Mouse (Mus musculus): Measurements from ENCODE around the gene Ajm1.

DNA sequence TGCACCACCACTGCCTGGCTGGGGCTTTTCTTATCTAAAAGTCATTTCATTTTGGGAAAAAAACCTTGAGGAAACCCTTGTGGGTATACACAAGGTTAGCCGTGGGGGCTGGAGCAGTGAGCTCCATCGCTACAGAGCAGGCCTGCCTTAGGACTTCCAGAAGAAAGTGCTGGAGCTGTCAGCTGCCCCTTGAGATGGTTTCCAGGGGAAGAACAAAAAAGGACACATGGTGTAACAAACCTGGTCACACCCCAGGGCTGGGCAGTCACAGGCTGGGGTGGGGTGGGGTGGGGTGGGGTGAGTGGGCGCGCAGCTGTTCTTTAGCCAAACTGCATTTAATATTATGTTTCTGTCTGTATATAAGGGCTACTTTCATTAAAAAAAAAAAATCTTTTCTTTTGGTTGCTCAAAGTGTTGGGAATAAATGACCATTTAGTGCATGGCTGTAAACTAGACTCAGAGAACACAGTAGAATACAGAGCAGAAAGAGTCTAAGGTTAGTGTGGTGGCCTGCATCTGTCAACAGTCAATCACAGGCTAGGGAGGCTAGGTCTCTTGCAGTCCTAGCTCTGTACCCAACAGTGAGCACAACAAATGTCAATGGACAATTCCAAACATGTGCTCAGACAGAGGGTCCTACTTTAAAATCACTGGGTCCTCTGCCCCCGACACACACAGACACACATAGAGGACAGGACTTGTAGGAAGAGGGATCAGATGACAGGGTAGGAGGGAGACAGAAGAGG, 15.4 kb upstream of the Ajm1 start:
- no peak for TF ChIP-seq CTCF (IDR thresholded peaks at IDR 0.05; ENCODE audit: low read depth, low read length)
- no peak for TF ChIP-seq POLR2A (IDR thresholded peaks at IDR 0.05; ENCODE audit: borderline replicate concordance, low read depth, low read length)

Data from bone marrow macrophage, adult 2 months (primary cell).